Mouse (Mus musculus) CD4-positive helper T cell, adult 2 months (primary cell): Measurements from ENCODE around the gene 4933405O20Rik.

Source experiments
- DNase-seq: peaks from one replicate; pipeline ENCODE4 v3.0.0-alpha.2; 2012; ENCODE audit warnings: low read depth, missing footprints, low spot score

The 4933405O20Rik gene

GRCm38 (mm10) chr7:50598890-50599289 lies at the start of gene 4933405O20Rik:
Gene 4933405O20Rik (plus strand): TSS chr7:50599190.
- no peak for DNase-seq

DNA sequence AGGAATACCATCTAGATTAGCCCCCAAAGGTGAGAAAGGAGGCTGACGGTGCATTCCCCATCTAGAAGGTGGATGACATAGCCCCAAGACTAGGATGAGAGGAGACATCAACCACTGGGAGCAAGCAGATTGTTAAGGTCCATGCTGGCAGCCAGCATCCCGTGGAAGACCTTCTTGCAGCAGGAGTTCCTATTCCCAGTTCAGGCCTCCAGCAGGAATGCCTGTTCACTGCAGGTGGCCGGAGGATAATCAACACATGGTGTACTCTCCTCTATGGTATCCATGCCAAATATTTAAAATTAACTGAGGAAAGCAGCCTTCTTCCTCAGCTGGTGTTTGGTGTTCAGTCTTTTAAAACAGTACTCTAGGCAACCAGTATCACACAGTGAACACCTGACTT lies 49.4 kb upstream of the 4933405O20Rik start:
- DNase-seq, result no peak

- DNase-seq, result no peak
Observed at GRCm38 (mm10) chr7:50551426-50551825, 47.6 kb upstream of the 4933405O20Rik start.

- no peak for DNase-seq
Observed at GRCm38 (mm10) chr7:50562708-50563107, 36.3 kb upstream of the 4933405O20Rik start.

- no peak for DNase-seq
Observed at GRCm38 (mm10) chr7:50573841-50574240, 25.1 kb upstream of the 4933405O20Rik start.

DNA sequence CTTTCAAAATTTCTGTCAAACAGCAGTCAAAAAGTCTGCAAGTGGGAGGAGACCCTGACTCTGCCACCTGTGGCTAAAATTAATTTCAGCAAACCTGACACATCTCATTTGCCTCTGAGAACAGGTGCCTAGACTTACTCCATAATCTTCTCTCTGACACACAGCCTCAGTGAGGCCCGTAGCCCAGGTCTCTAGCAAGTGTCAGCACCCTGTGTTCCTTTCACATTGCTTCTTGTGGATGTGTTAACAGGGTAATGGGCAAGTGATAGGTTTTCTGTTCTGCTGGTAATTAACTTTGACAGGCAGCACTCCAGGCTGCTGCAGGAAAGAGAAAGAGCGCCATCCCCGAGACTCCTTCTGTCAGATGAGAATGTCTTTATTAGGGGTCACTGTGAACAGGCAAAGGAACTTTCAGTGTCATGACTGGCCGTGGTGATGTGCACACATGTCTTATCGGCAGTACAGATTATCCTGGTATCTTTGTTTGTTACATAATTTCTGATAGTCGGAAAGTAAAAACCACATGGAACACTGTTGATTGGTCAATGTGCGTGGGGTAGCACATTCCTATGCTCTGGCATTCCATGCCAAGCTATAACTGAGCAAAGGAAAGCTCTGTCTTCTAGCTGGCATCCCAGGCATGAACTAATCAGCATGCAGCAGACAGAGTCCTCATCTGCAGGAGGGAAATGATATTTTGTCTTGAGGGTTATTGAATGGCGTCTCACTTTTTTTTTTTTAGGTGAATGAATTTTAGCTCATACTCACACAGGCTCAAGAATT lies 10.2 kb upstream of the 4933405O20Rik start:
- DNase-seq, result no peak

DNA sequence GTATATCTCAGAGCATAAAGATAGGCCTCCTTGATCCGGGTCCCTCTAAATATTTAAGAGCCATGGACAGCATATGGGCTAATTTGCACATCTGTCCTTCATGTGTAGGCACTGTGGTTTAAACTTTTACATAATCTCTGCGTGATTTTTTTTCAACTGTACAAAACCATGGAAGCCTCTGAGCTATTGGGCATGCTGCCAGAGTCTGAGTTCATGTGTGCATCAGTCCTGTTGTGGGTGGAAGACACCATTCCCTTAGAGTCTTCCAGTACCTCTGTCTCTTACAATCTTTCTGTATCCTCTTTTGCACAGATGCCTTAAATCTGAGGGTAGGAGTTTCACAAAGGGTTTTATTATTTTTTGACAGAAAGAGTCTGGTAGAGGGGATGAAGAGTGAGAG lies 15.1 kb downstream of the 4933405O20Rik start:
- no peak for DNase-seq

GRCm38 (mm10) chr7:50629186-50629585 lies 30.2 kb downstream of the 4933405O20Rik start:
- no peak for DNase-seq

- DNase-seq, result no peak
Observed at GRCm38 (mm10) chr7:50633147-50633546, 34.2 kb downstream of the 4933405O20Rik start.
